Mouse (Mus musculus) brain, adult 2 months (tissue): ENCODE data around the gene Psmc5.
"Not testable (repeated sequence)": the region's sequence is repeated elsewhere in the genome, so short reads cannot be mapped to it uniquely, and the experiment has no call there.

Experiments
- DNase-seq: peaks from one replicate; pipeline ENCODE4 v3.0.0; 2011; ENCODE audit warnings: low read depth, low spot score

Psmc5 gene

DNA sequence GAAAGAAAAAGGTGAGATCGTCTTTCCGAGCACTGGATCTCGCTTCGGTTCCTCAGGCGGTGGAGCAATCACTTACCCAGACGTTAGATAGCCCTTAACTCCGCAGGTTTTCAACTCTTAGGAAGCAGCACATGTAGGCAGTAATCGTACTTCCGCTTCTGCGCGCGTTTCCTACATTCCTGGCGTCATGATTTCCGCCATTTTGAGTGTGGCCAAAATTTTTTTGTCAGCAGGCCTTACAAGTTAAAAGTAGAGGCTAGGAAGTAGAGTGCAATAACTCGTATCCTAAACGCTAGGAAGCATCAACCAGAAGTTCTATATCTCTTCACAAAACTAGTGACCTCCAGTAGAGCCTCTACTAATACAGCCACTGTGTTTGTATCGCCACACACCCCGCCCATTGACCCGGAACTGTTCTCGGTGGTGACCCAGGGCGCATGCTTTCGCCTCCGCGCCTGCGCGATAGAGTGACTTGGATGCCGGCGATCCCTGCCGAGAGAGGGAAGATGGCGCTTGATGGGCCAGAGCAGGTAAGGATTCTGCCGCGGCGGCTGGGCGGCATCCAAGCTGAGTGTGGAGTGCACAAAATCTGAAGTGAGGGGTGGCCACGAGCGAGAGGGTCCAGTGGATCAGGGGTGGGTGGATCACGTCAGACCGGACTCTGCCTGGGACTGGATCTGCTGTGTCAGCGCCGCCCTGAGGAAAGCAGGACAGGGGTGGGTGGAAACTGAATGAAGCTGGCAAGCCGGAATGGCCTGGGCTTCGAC, at the start of gene Psmc5, which contains the start of gene Ftsj3:
TSS of gene Psmc5 (plus strand) at position 470 of the 767 bp plus-strand sequence.
TSS of gene Ftsj3 (minus strand) at position 395 of the 767 bp plus-strand sequence.
- DNase-seq: peak; percentile 97

DNA sequence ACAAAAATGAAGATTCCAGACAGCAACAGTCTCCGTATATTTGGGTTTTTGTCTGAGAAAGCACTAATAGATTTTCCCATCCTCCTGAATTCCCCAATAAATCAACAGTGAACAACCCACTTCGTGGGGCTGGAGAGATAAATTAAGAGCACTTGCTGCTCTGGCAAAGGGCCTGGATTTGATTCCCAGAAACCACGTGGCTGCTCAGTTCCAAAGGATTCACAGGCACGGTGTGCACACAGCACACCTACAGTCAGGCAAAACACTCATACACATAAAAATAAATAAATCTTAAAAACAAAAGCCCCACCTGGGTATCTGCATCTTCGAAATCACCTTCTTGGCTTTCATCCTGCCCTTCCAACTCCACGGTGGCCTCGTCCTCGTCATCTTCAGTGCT, 43.2 kb upstream of the Psmc5 start:
- peak; percentile 42 for DNase-seq

DNA sequence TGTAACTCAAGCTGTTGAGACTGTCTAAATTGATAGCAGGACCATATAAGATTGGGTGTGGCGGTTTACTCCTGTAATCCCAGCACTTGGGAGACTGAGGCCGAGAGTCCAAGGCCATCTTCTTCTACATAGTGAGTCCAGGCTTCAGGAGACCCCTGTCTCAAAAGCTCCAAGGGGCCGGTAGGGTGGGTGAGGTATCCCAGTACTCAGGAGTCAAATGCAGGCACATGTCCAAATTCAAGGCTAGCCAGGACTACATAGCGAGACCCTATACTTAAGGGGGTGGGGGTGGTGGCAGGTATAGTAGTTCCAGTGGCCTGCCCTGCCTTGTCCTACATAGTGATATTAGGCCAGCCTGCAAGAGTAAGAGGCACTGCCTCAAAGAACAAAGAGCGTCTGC, 41.1 kb upstream of the Psmc5 start:
- DNase-seq: no peak

- no peak for DNase-seq
Measured at GRCm38 (mm10) chr11:106215450-106215859, 40.5 kb upstream of the Psmc5 start.

DNA sequence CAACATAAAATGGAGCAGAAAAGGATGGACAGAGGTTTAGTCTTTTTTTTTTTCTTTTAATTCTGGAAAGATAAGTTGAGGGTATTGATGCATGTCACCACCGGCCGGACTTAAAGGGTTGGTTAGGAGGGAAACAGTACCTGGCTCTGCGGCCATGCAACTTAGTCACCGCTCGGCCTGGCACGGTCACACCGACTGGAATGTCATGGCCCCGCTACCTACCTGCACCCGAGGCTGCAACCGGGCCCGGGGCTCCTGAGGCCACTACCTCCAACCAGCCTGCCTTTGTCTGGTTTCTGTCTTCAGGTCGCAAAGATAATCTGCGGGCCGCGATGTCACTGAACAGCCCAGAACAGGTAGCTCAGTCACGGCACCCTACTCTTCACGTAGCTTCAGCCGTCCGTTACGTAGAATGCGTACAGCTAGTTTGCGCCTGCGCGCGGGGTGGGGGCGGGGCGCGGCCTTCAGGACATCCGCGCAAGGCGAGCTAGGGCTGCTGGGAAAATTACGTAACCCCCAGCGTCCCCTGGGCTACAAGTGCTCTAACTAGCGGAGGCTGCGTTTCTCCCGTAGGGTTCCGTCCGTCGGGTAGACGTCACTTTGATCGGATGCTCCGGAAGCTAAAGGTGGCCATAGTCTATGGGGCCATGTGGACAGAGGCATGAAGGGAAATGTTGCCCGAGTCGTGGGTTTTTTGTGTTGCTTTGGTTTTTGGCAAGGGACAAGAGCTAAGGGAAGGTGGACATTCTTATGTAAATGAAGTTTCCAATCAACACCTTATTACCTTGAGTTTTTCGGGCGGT, 39.8 kb upstream of the Psmc5 start, which contains the start of gene Ccdc47:
TSS of gene Ccdc47 (minus strand) at position 418 of the 803 bp plus-strand sequence.
- DNase-seq: peak; percentile 100

DNA sequence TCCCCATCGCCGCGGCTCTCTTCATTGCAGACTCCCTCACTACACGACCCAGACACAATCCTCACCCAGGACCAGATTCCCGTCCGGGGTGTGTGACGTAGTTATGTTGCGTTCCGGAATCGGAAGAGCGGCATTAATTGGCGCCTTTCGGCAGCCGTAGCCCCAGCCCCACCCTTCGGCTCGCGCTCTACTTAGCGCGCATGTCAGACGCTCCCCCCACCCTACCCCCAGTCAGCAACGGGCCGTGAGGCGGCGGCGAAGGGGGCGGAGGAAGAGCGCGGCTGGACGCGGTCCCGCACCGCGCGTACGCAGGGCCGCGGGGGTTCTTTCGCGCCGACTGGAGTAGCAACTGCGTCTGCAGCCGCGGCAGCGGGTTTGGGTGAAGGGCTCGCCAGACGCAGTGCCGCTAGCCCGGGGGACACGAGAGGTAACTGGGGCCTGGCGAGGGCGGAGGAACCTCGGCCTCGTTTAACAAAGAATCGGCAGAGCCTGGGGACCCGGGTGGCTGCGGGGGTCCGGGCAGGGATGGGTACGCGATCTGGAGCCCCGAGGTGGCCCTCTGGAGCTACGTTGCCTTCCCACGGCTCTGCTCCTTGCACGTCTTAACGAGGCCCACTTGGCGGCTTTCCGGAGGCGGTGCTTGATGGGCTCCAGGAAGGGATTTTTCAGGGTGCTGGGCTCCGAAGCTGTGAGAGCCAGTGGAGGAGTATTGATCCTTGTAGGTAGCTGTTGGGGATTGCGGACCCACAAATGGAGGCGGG, 39.0 kb upstream of the Psmc5 start, which contains the start of gene Ddx42:
TSS of gene Ddx42 (plus strand) at position 197 of the 761 bp plus-strand sequence.
- DNase-seq: peak; percentile 99

DNA sequence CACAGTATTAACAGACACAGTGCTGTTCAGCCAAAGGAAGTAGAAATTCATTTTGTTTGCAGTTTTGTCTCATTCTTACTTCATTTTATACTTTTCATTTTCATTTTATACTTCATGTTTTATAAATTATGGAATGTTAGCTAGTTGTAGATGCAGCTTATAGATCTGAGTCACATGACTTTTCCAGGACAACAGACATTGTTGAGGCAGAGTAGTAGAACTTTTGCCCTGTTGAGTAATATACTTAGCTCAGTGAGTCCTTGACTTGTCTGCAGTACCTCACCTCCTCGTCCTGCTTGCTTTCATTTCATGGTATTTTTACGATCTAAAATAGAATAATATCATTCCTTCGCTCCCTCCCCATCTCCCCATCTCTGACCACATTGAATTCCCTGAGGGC, 35.4 kb upstream of the Psmc5 start:
- no peak for DNase-seq

DNA sequence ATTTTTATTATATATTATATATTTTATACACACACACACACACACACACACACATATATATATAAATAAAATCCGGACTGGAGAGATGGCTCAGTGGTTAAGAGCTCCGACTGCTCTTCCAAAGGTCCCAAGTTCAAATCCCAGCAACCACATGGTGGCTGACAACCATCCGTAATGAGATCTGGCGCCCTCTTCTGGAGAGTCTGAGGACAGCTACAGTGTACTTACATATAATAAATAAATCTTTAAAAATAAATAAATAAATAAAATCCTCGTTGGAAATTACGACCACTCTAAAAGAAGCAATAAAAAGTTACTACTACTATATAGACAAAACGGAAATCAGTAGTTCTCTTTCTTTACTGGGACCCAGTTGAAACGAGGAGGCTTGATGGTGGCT, 22.0 kb upstream of the Psmc5 start:
- DNase-seq: not testable (repeated sequence)

- DNase-seq: no peak
Measured at GRCm38 (mm10) chr11:106246834-106247233, 9.1 kb upstream of the Psmc5 start.

GRCm38 (mm10) chr11:106249326-106249725, 6.6 kb upstream of the Psmc5 start:
- no peak for DNase-seq

DNA sequence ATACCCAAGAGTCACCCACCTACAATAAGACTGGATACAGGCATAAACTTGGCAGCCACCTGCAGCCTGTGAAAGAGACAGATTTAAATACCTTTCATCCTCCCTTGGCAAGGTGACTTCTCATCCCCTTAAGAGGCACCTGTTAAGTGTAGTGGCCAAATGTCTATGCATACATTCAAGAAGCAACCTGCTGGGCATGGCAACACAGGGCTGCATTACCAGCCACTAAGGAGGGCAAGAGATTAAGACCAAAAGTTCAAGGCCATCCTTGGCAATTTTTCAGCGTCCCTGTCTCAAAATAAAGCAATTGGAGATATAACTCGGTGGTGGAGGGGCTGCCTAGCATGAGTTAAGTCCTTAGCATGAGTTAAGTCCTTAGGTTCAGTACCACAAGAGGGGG, 1.2 kb upstream of the Psmc5 start:
- DNase-seq: no peak

- DNase-seq: no peak
Measured at GRCm38 (mm10) chr11:106255174-106255573, 780 bp upstream of the Psmc5 start.

DNA sequence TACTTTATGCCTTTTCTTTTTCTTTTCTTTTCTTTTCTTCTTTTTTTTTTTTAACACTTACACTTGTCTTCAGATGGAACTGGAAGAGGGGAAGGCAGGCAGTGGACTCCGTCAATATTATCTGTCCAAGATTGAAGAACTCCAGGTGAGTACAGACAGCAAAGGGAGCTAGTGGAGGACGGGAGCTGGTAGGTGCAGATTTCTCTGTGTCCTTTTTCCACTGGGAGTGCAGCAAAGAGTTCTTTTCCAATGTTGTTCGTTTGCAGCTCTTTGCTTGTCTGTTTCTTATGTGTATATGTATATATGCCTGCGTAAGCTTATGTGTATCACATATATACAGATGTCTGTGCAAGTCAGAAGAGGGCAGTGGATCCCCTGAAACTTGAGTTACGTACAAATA, 821 bp downstream of the Psmc5 start:
- DNase-seq: no peak

GRCm38 (mm10) chr11:106260826-106261450, 5.0 kb downstream of the Psmc5 start:
- peak; percentile 33 for DNase-seq

DNA sequence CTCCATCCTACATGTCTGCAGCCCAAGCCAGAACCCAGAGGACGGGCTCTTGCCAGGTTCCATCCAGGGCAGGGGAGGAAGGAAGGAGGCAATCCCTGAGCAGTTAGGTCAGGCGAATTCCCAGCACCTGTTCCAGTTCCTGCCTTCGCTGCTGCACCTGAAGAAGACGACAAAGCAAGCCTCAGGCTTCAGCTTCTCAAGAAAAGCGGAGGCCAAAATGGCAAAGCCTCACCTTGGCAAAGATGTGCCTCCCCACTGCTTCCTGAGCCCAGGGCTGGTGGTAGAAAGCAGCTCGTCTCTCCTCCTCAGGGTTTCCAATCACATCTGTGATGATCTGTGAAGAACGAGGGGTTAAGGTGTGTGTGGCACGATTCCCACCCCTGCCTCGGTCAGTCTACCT, 8.0 kb downstream of the Psmc5 start:
- DNase-seq: peak; percentile 44

- no peak for DNase-seq
Measured at GRCm38 (mm10) chr11:106264988-106265387, 9.0 kb downstream of the Psmc5 start.

DNA sequence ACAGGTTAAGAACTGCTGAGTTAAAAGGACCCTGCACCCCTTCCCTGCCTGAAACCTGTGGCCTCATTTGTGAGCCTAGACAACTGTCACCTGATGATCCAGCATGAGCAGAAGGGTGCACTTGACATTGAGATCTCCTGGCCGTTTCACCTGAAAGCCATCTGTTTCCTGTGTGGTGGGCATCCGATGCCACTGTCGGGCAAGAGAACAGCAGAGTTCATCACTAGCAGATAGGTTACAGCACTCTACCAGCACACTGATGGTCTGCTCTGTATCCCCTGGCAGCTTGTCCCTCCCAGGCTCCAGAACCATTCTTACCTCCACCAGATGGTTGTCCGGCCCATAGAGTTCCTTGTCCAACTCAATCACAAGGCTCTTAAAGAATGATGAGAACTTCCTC, 9.6 kb downstream of the Psmc5 start:
- DNase-seq: peak; percentile 44

DNA sequence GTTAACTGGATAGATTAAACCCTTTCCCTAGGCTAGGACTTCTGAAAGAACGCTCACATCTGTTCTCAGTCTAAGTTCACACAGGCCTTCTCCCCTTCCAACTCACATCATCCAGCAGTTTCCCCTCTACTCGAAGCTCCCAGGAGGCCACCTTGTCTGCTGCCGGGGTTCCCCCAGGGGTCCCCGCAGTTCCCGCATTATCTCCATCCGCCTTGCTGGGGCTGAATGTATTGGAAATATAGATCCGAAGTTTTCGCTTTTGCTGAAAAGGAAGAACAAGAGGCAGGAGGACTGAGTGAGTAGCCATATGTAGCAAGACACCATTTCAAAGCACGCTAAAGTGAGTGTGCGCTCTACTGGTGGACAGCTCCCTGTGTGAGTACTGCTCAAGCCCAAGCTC, 10.5 kb downstream of the Psmc5 start:
- no peak for DNase-seq

DNA sequence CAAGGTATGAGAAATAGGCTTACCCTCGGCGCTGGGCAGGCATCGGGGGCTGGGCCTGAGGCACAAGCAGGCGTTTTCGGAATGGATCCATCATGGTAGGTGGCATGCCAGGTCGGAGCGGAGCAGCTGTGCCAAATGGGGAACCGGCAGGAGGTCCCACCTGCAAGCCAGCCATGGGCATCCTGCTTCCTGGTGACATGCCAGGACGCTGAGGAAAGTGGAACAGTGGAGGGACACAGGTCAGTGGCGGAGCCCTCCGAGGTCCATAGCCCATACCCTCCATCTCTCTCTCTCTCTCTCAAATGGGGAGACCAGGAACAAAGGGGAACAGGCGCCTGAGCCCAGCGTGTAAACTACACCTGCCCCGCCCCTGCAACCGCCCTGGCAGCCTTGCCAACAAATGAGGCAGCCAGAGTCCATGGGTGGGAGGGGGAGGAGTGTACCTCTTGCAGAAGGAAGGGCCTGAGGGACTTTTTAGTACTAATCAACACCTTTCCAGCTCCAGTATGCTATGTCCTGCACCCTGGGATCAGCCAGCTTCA, 11.4 kb downstream of the Psmc5 start:
- peak; percentile 95 for DNase-seq

GRCm38 (mm10) chr11:106267871-106268270, 11.9 kb downstream of the Psmc5 start:
- DNase-seq: peak; percentile 89
